Mouse (Mus musculus) bone marrow, adult 2 months (tissue): ENCODE results near the gene Lrrc29. TPM values are rescaled to one million over a fixed set of nuclear protein-coding genes. Genes with fewer than 3 reads are reported as not detected.

Experiments
- H3K27ac ChIP-seq: fragments of 200-500 bp; 2 replicates; pipeline ENCODE4 v1.5.1; 2012; ENCODE audit warnings: low read depth, mild to moderate bottlenecking, control low read depth, inconsistent platforms, low read length; ENCODE audit not compliant: control insufficient read depth, poor library complexity, insufficient read depth
- H3K4me1 ChIP-seq: fragments of 200-500 bp; 2 replicates; pipeline ENCODE4 v1.6.1; 2011; ENCODE audit warnings: low read length; ENCODE audit not compliant: control insufficient read depth, insufficient read depth
- H3K4me3 ChIP-seq: fragments of 200-500 bp; replicated peaks from 2 replicates; pipeline ENCODE3; 2011; ENCODE audit warnings: mild to moderate bottlenecking, low read depth, low read length, control low read depth; ENCODE audit not compliant: control insufficient read depth
- CTCF ChIP-seq: fragments of 200-500 bp; IDR thresholded peaks from 2 replicates; pipeline ENCODE4 v1.5.1; 2011; ENCODE audit warnings: low read length, control low read depth; ENCODE audit not compliant: control insufficient read depth, insufficient read depth
- POLR2A ChIP-seq: fragments of 200-500 bp; IDR thresholded peaks from 2 replicates; pipeline ENCODE4 v1.6.1; 2011; ENCODE audit warnings: low read depth, mild to moderate bottlenecking, control low read depth, low read length, borderline replicate concordance; ENCODE audit not compliant: control insufficient read depth
- WGBS: fragments of 180-500 bp; shearing (Covaris S2); methylation state at CpG from one replicate; pipeline ENCODE4 v1.1.7; 2018; 5-methylcytosine and 5-hydroxymethylcytosine counted together
- polyA plus RNA-seq: library from polyadenylated mRNA; stranded (reverse); fragments of >200 nt; gene quantifications from 2 replicates; pipeline ENCODE4 v1.2.4, GENCODE M21; 2011; ENCODE audit warnings: low replicate concordance; ENCODE audit not compliant: missing spikeins, insufficient read depth, insufficient read length

The Lrrc29 gene
- polyA plus RNA-seq, 1 experiment = 19.9 TPM

GRCm38 (mm10) chr8:105303874-105304273, 22.2 kb downstream of the Lrrc29 start:
- H3K4me1 ChIP-seq = no peaks in the 10 kb centered on the region; the same call in 1 of the 2 replicates
- no peak overlapping the region for H3K27ac ChIP-seq
- WGBS = 84% methylated on average over 9 of the region's 9 CpGs
- no peak overlapping the region for H3K4me3 ChIP-seq
- TF ChIP-seq POLR2A (no peak), CTCF (no peak)

- WGBS = 74% methylated on average over 8 of the region's 8 CpGs
- Histone ChIP-seq H3K4me3 (no peak overlapping the region), H3K4me1 (peaks cover 1% of the 10 kb centered on the region; the same call in 1 of the 2 replicates), H3K27ac (no peak overlapping the region)
- no peak for TF ChIP-seq CTCF
- TF ChIP-seq POLR2A = no peak
These were observed 22.7 kb downstream of the Lrrc29 start for GRCm38 (mm10) chr8:105303396-105303795.

- WGBS = 67% methylated on average over 8 of the region's 8 CpGs
- Histone ChIP-seq H3K4me1 (peaks cover 4% of the 10 kb centered on the region), H3K27ac (peak overlapping the region; percentile 81), H3K4me3 (peak overlapping the region; percentile 63)
- TF ChIP-seq POLR2A = peak; percentile 84
- no peak for TF ChIP-seq CTCF
These were observed 26.1 kb downstream of the Lrrc29 start for GRCm38 (mm10) chr8:105299962-105300361.

GRCm38 (mm10) chr8:105298351-105299252, 27.5 kb downstream of the Lrrc29 start:
- 46% methylated on average over 18 of the region's 18 CpGs for WGBS
- H3K27ac ChIP-seq = peak overlapping the region; percentile 90
- H3K4me3 ChIP-seq = peak overlapping the region; percentile 99
- peaks cover 4% of the 10 kb centered on the region for H3K4me1 ChIP-seq
- TF ChIP-seq POLR2A (no peak), CTCF (no peak)

GRCm38 (mm10) chr8:105297511-105298192, 28.4 kb downstream of the Lrrc29 start, which contains the start of gene E2f4:
E2f4 (plus strand) TSS chr8:105297663.
- TF ChIP-seq POLR2A (peak; percentile 89; the same call in 1 of the 2 replicates), CTCF (no peak)
- peak within 1 kb of the TSS; percentile 90 for H3K27ac ChIP-seq
- peak within 1 kb of the TSS; percentile 99 for H3K4me3 ChIP-seq
- peaks cover 4% of the 10 kb centered on the region for H3K4me1 ChIP-seq
- under 1% methylated on average over 58 of the region's 58 CpGs for WGBS

GRCm38 (mm10) chr8:105295895-105296573, 30.0 kb downstream of the Lrrc29 start, which contains the start of gene Exoc3l:
Exoc3l (minus strand) TSS chr8:105296101.
- TF ChIP-seq POLR2A = no peak
- no peak for TF ChIP-seq CTCF
- no peak within 1 kb of the TSS for H3K4me3 ChIP-seq
- H3K4me1 ChIP-seq = peaks cover 4% of the 10 kb centered on the region
- H3K27ac ChIP-seq = no peak within 1 kb of the TSS
- 12% methylated on average over 11 of the region's 11 CpGs for WGBS

- Histone ChIP-seq H3K4me1 (peaks cover 4% of the 10 kb centered on the region), H3K27ac (no peak overlapping the region), H3K4me3 (no peak overlapping the region)
- 66% methylated on average over 11 of the region's 11 CpGs for WGBS
- TF ChIP-seq CTCF = no peak
- no peak for TF ChIP-seq POLR2A
These were observed 30.8 kb downstream of the Lrrc29 start for GRCm38 (mm10) chr8:105295256-105295655.

- no peak for TF ChIP-seq POLR2A
- no peak for TF ChIP-seq CTCF
- Histone ChIP-seq H3K27ac (no peak overlapping the region), H3K4me3 (no peak overlapping the region), H3K4me1 (peaks cover 8% of the 10 kb centered on the region)
- 87% methylated on average over 9 of the region's 9 CpGs for WGBS
These were observed 31.3 kb downstream of the Lrrc29 start for GRCm38 (mm10) chr8:105294776-105295175.
